Mouse (Mus musculus) retina, postnatal 1 day (tissue): ENCODE data around the gene Wdfy3.

Experiments used
- DNase-seq: peaks from one replicate; pipeline ENCODE4 v3.0.0-alpha.2; 2012

The Wdfy3 gene

DNA sequence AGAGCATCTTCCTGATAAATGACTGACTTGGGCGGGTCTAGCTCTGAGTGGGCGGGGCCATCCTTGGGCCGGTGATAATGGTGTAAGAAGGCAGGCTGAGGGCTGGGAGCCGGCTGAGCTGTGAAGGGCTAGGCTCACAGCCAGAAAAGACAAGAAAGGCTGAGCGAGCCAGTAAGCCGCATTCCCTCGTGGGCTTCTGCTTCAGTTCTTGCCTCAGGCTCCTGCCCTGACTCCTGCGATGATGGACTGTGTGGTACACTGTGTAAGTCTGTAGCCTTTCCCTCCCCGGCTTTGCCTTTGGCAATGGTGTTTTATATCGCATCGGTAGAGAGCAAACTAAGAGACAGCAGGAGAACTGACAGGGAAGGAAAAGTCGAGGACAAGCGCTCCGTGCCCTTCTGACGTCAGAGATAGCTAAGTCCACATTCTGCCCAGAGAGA is 243.2 kb downstream of the Wdfy3 start:
- DNase-seq: peak; percentile 79

DNA sequence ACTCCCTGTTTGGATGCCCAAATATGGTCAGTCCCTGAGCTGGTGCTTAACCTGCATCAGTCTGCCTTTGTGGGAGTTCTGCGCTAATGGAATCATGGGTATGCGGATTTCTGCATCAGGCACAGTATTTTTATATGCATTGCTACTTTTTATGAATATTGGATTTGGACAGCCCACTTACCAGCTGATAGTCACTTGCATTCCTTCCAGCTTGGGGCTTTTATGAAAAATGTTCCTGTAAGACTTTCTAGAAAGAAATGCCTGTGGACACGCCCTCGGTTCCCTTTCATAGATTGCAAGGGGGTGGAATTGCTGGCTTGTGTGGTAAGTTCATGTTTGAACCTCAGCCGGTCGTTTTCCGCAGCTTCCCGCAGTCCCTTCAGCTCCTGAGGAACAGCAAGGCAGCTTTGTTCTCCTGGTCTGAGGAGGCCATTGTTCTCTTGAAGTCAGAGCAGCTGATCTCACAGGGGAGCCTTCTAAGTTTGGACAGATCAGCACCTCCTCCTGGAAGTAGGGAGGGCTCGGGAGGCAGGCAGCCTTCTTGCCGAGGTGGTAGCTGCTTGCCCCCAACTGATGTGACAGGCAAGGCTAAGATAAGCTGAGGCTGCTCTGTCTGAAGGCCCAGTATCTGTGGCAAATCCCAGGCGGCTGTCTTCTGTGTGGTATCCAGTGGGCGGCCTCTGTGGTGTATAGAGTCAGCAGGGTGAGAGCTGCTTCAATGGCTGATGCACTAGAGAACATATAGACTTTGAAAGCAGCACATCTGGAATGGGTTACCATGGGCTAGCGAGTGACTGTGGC is 244.4 kb downstream of the Wdfy3 start:
- peak; percentile 48 for DNase-seq

DNA sequence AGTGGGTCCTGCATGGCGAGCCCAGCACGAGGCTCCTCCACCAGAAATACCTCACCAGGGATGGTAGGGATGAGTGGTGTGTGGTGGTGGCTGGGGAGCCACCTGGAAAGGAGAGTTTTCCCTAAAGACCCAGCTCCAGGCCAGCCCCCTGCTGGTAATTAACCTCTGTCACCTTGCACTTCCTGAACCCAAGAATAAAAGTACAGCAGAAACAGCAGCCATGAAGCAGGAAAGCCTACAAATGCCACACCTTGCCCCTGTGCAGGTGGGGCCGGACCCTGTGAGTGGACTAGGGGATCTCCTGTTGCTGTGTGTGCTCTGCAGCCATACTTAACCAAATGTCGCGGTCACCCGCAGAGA is 247.4 kb downstream of the Wdfy3 start:
- DNase-seq: no peak

DNA sequence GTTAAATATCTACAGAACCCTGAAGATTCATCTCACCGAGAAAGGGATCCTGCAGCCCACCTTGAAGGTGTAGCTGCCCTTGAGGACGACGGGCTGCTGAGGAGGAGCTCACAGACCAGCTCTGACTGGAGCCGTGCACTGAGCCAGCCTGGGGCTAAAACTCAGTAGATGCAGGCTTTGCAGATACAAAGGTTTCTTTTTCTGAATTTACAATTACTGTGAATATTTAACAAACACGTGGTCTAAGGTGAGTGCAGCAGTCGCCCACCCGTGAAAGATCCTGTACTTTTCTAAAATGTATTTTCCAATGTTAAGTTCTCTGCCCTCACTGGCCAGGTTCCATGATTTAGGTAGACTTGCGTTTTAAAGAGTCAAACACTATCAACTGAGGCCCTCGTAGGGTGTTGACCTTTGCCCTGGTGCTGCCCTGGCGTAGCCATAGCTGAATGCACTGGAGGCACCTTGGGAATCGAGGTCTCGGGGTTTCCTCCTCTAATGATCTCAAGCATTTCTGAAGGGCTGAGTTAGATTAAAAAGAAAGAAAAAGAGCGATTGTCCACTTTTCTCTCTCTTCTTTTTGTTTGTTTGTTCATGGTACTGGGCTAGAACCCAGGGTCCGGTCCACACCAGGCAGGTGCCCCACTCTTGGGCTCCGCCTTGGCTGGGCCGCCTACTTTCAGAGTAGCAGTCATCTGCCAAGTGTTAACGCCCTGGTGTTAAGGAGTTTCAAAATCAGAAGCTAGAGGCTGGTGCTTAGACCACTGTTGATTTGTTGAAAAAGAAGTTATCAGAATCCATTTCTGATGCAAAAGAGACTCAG is 248.0 kb downstream of the Wdfy3 start:
- DNase-seq: no peak

DNA sequence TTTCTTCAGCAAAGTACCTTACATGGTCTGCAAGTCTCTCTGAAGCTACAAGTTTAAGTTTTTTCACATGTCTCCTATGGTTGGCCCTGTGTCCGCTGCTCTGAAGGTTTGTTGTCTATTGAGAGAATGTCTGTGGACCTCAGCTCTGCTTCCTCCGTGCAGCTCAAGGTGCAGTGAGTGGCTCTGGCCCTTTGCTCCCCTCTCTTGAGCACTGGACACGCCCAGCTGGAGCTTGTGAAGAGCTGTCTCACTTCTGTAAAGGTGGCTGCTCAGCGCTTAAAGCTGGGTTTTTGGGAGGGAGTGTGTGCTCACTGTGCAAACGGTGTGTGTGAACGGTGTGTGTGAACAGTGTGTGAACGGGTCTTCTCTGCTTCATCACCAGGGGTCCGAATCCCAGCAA is 248.7 kb downstream of the Wdfy3 start:
- no peak for DNase-seq

DNA sequence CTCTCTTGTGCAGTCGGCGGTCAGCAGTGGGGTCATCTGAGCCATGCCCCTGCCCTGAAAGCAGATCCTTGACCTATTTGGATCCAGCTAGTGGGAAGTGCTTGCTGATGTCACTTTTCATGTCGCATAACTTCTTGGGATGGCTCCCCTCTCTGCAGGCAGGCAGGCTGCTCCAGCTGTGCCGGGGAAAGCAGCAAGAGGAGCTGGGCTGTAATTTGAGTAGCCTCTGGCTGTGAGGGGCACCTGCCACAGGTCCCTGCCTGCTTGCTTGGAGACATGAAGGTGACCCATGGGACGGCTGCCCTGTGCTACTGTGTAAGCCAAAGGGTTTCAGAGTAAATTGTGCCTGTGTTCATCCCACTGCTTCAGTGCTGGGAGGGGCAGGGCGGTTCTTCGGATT is 249.9 kb downstream of the Wdfy3 start:
- DNase-seq: peak; percentile 12

DNA sequence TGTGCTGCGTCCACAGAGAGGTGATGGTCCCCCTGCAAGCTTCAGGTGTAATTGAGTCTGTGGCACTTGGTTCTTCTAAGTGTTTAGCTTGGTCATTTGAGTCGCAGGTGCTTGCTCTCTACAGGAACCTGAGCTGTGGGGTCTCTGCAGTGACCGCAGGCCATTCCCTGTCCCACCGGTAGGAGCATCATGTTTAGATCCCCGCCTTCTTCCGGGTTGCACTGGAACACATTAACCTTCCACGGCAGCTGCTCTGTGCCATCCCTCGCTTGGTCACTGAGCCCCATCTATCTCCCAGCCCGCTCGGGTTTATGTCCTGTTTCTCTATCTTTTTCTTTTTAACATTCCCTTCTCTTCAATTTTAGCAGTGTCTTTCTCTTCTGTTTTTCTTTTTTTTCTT is 250.5 kb downstream of the Wdfy3 start:
- DNase-seq: peak; percentile 20

DNA sequence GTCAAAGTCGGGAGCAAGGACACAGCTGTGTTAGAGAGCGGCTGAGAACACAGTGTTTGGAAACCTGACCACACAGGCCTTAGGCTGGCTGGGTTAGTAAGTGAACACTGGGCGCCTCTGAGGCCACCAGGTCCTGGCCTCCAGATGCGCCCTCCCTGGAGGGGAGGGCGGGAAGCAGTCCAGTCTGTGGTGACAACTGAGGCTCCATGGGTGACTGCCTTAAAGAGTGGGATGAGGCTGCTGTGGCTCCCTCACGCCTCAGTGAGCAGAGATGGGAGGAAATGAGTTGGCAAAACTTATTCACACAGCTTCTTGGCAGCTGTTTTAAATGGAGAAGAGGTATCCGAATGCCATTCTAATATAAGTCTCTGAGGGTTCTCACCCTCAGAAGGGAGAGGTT is 252.9 kb downstream of the Wdfy3 start:
- DNase-seq: peak; percentile 36

DNA sequence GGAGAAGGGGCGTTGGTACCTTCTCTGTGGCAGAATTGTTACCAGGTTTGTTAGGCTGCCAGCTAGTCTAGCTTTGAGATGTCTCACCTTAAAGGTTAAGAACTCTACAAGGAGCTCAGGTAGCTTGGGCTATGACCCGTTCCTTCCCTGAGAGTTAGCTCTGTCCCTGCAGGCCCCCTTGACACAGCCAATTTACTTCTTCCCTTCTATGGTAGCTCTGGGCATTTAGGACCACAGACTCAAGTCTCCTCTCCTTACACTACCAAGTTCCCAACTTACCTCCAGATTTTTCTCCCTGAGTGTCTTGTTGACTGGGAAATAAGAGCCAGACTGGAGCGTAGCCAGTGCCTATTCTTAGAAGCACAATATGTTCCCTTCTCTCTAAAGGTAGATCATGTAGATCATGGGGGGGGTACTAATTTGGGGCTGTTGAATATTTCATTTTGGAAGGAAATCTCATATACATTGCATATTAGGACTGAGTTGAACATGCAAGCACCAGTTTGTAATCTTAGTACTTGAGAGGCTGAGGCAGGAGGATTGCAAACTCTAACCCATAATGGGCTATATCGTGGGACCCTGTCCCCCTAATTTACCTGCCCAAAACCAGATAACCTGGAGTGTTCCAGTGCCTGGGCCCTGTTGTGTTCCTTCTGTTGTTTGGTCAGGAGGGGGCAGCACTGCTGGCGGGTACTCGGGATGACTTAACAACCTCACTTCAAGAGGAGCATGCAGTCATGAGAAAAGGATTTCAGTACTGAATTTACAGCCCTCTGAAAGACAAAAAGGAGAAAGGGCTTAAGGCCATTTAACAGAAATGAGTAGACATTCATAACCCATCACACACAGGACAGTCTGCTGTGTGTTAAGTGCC is 258.2 kb downstream of the Wdfy3 start:
- no peak for DNase-seq

DNA sequence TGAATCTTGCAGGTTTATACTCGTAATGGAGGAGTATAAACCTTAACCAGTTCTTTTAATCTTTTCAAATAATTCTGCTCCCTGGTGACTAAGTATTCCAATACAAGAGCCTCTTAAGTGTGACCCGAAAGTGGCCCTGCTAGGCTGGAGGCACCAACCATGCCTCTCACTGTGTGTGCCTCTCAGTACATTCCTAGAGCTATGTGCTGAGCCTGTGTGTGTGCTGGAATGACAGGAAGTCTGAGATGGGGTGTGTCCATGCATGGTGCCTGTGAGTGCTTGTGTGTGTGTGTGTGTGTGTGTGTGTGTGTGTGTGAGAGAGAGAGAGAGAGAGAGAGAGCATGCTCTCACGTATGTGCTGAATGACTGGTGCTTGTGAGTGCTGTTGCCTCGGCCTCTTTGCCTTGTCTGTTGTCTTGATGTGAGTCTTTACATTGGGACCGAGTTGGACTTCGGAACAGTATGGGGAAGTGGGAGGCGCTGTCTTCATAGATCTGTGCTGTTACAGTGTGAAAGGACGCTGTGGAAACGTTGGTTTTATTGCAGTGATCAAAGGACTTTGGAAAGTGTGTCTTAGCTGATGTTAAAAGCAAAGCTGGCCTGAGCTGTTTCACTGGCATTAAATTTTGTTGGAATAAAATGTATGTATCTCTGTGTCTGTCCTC is 267.2 kb downstream of the Wdfy3 start:
- no peak for DNase-seq

DNA sequence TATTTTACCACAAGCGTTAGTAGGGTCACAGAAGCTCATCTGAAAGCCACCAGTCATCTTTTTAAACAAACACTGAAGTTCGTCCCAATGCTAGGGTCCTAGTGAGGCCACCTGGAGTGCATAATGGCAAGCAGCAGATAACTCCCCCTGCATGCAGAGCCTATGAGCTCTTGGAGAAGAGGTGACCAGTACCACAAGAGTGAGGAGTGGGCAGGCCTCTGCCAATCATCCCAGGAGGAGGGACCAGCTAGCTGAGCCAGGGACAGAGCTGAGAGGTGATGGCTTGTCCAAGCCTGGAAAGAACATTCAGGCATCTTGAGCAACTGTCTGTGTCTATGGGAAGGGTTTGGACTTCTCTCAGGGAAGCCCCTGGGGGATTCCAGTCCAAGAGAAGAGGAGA is 267.8 kb downstream of the Wdfy3 start:
- DNase-seq: no peak

DNA sequence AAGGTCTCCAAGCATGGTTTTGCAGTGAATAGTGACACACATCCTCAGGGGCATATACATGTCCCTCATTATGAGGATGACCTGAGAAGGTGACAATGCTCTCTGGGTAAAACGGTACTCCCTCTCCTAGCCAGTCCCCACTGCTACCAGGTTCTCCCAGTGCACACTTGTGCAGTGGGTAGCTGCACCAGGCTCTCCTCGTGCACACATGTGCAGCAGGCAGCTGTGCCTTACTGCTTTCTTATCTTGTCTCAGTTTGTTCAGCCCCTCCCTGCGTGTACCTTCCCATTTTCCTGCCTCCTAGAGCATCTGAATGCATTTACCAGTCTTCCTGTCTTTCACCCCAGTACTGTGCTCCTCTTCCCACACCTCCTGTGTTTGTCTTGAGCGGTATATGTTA is 277.1 kb downstream of the Wdfy3 start:
- no peak for DNase-seq

DNA sequence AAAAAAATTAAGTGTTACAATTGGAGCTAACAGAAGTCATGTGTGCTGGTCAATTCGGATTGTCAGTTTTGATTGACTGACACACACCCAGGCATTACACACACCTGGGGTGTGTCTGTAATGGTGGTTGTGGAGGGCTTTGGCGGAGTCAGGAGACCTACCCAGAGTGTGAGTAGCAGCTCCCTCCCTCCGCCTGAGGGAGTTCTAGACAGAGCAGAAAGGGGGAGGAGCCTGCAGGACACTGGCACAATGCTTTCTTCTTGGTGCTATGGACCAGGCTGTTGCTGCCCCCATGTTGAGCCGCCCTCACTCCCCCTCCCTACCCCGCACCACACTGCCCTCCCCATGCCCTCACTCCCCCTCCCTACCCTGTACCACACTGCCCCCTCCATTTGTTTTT is 279.2 kb downstream of the Wdfy3 start:
- peak; percentile 27 for DNase-seq

DNA sequence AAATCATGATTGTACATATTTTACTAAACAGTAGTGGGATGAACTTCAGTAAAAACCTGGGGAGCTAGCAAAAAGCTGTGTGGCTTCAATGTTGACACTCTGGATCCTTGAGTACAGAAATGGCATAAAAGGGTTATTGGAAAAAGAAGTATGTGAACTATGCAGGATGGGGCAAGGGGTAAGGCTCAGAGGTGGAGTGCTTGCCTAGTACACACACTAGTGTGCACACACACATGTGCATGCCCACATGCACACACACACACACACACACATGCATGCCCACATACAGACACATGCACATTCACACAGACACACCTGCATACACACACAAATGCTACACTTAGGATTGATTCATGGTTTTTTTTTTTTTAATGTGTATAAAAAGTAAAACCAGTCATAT is 280.0 kb downstream of the Wdfy3 start:
- no peak for DNase-seq

DNA sequence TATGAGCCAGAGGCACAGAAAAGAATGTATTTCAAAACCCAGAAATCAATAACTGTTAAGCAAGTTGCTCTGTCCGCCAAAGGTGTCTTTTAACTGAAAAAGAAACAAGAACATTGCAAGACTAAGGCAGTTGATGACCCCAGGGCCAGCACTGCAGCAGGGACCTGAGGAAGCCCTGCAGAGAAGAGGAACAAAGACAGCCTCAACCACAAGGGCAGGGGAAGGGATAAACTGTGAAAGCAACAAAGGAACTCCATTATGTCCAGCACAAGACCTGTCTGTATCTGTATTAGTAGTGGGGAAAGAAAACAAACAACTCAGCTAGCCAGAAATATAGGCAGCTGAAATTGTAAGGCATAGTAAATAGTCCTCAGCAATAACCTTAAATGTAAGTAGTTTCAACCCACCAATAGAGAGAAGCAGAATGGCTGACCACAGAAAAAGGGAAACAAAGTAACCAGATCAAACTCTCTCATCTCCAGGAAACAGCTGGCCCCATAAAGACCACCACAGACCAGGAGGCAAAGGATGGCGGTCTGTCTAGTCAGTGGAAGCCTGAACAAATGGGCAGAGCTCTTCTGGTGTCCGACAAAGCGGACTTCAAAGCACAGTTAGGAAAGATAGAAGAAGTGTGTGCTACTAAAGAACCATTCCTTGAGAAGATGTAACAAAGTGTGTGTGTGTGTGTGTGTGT is 283.7 kb downstream of the Wdfy3 start:
- DNase-seq: no peak

DNA sequence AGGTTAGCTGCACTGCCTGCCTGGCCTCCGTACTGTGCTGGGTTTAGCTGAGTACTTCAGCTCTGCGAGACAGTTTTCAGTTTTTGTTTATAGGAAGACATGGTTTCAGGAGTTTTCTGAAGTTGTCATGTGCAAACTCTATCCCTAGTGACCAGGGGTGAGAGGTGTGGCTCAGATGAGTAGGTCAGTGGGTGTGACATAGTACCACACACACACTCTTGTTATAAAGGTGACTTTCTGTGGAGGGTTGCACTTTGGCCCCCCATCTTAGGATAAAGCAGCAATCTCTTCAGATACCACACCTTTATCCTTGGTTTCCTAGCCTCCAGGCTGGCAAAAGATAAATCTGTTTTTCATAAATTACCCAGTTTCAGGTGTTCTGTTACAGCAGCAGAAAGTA is 284.9 kb downstream of the Wdfy3 start:
- DNase-seq: no peak

DNA sequence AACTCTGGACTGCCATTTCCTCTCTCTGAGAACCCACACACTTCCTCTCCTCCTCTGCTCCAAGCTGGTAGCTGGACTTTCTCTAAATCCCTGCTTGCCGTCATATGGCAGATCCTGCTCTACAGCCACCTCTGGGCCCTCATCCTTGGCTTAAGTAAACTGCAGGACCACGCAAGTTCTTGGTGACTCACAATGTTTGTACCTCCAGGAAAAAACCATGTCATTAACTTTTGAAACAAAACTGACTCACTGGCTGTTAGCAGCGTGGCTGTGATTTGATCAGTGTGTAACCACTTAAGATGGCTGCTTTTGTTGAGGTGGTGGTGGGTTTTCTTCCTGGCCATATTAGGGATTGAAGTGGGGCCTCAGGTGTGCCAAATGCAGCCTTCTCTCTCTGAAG is 285.4 kb downstream of the Wdfy3 start:
- no peak for DNase-seq
